Mouse (Mus musculus): Measurements from ENCODE around the gene Helz.

DNA sequence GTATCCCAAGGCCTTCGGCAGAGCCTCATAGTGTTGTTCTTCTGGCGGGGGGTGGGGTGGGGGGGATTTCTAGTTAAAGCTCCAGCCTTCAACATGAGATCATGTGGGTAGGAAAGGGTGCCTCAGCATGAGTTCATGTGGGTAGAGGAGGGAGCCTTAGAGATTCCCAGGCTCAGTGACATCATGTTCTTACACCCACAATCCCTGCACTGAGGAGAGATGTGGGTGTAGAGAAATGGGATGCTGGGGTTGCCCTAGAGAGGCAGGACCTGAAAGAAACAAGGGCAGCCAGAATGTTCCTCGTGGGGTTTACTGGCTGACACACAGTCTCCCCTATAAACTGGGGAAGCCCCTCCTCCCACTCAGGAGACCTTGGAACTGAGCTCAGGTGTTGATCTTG lies 162.6 kb downstream of the Helz start:
- TF ChIP-seq CTCF (IDR thresholded peaks at IDR 0.05; ENCODE audit: low read depth, low read length) = no peak
- TF ChIP-seq POLR2A (IDR thresholded peaks at IDR 0.05; ENCODE audit: insufficient read depth, low read length) = no peak
- no peak for TF ChIP-seq EP300 (IDR thresholded peaks at IDR 0.05; ENCODE audit: insufficient read depth, low read depth, low read length)

Data from ES-Bruce4 (cell line).